Mouse (Mus musculus) thymus, postnatal 10 days (tissue): Measurements from ENCODE around the gene Gm20388.
A peak's percentile ranks its signal among the peaks of the same experiment; 100 is the strongest.

Experiments used
- DNase-seq, 2 experiments: peaks; one replicate each; pipeline ENCODE4 v3.0.0; 2021; ENCODE audit warnings: low spot score in 2 of 2

Gm20388 gene

GRCm38 (mm10) chr8:119910547-119911257, at the start of gene Gm20388:
Gene Gm20388 (plus strand): TSS chr8:119910841.
- peak; percentile 90 to 94 for DNase-seq

GRCm38 (mm10) chr8:119861706-119862389, 48.8 kb upstream of the Gm20388 start, which contains the start of gene Klhl36:
Gene Klhl36 (plus strand): TSS chr8:119862266.
- peak; percentile 96 to 98 for DNase-seq

- no peak for DNase-seq
Measured at GRCm38 (mm10) chr8:119862390-119862734, 48.3 kb upstream of the Gm20388 start.

GRCm38 (mm10) chr8:119862749-119863148, 47.9 kb upstream of the Gm20388 start:
- no peak for DNase-seq

GRCm38 (mm10) chr8:119869616-119870015, 41.0 kb upstream of the Gm20388 start:
- DNase-seq, result no peak

- no peak for DNase-seq
Measured at GRCm38 (mm10) chr8:119873181-119873580, 37.5 kb upstream of the Gm20388 start.

- DNase-seq, result no peak
Measured at GRCm38 (mm10) chr8:119881301-119881700, 29.3 kb upstream of the Gm20388 start.

- DNase-seq, result no peak
Measured at GRCm38 (mm10) chr8:119881917-119882316, 28.7 kb upstream of the Gm20388 start.

- no peak for DNase-seq
Measured at GRCm38 (mm10) chr8:119883281-119883680, 27.4 kb upstream of the Gm20388 start.

GRCm38 (mm10) chr8:119885612-119886011, 25.0 kb upstream of the Gm20388 start:
- DNase-seq, result no peak

GRCm38 (mm10) chr8:119887130-119887529, 23.5 kb upstream of the Gm20388 start:
- peak in 1 of 2 experiments; percentile 30 for DNase-seq

- no peak for DNase-seq
Measured at GRCm38 (mm10) chr8:119888012-119888411, 22.6 kb upstream of the Gm20388 start.

GRCm38 (mm10) chr8:119897069-119897468, 13.6 kb upstream of the Gm20388 start:
- no peak for DNase-seq

GRCm38 (mm10) chr8:119897933-119898332, 12.7 kb upstream of the Gm20388 start:
- DNase-seq, result peak; percentile 28 to 45

- no peak for DNase-seq
Measured at GRCm38 (mm10) chr8:119901349-119901748, 9.3 kb upstream of the Gm20388 start.

GRCm38 (mm10) chr8:119901952-119902351, 8.7 kb upstream of the Gm20388 start:
- no peak for DNase-seq

- no peak for DNase-seq
Measured at GRCm38 (mm10) chr8:119904323-119904911, 6.2 kb upstream of the Gm20388 start.

GRCm38 (mm10) chr8:119909944-119910546, 596 bp upstream of the Gm20388 start, which contains the start of gene Usp10:
Gene Usp10 (plus strand): TSS chr8:119910360.
- no peak for DNase-seq

- DNase-seq, result no peak
Measured at GRCm38 (mm10) chr8:119911258-119911962, 769 bp downstream of the Gm20388 start.

- DNase-seq, result no peak
Measured at GRCm38 (mm10) chr8:119912643-119913042, 2.0 kb downstream of the Gm20388 start.

- no peak for DNase-seq
Measured at GRCm38 (mm10) chr8:119913181-119913580, 2.5 kb downstream of the Gm20388 start.

GRCm38 (mm10) chr8:119914161-119914560, 3.5 kb downstream of the Gm20388 start:
- DNase-seq, result no peak
